Mouse (Mus musculus): Measurements from ENCODE around the gene Def8.
"Not testable (repeated sequence)": the region's sequence is repeated elsewhere in the genome, so short reads cannot be mapped to it uniquely, and the experiment has no call there.

Gene Def8

DNA sequence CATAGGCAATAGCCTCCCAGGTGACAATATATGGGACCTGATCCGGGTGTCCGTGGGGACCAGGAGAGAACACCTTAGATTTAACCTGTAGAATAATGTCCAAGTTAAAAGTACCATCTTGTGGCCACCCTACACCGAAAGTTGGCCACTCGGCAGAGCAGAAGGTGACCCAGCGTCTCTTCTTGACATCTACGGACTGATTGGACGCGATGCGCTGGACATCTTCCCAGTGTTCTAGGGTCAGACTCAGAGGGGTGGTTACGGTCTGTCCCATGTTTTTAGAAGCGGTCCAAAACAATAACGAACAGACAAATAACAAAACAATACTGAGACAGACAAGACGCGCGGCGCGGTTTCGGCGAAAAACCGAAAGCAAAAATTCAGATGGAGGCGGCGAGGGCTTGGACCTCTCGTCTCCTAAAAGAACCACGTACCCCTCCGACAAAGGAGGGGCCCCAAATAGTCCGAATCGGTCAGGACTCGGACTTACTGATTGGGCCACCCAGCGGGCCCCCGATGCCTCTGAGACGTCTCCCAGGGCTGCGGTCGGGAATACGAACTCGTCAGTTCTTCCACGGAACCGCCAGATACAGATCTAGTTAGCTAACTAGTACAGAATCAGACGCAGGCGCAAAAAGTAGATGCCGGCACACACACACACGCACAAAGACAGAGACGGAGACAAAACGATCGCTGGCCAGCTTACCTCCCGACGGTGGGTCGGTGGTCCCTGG lies 10.1 kb downstream of the Def8 start:
- DNase-seq (ENCODE audit: low spot score in 2 of 2) = not testable (repeated sequence)

DNA sequence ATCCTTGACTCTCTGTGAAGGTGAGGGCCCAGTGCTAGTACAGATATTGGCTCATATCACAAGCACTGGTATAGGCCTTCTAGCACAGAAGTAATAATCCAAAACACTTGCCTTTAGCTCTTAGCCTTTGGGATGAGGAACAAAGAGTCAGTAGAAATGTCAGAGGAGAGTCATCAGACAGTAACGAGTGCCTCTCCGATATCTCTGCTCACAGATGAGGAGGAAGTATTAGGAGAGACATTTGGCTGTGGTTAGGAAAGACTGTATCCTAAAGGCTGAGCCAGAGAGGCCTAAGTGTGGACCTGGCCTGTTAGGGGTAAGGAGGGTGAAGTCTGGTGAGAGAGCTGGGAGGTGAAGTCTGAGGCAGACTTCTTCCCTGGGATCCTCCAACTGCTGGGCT lies 18.5 kb downstream of the Def8 start:
- no peak for DNase-seq (ENCODE audit: low spot score in 2 of 2)

- no peak for DNase-seq (ENCODE audit: low spot score in 2 of 2)
These were observed 19.0 kb downstream of the Def8 start for GRCm38 (mm10) chr8:123442351-123442750.

DNA sequence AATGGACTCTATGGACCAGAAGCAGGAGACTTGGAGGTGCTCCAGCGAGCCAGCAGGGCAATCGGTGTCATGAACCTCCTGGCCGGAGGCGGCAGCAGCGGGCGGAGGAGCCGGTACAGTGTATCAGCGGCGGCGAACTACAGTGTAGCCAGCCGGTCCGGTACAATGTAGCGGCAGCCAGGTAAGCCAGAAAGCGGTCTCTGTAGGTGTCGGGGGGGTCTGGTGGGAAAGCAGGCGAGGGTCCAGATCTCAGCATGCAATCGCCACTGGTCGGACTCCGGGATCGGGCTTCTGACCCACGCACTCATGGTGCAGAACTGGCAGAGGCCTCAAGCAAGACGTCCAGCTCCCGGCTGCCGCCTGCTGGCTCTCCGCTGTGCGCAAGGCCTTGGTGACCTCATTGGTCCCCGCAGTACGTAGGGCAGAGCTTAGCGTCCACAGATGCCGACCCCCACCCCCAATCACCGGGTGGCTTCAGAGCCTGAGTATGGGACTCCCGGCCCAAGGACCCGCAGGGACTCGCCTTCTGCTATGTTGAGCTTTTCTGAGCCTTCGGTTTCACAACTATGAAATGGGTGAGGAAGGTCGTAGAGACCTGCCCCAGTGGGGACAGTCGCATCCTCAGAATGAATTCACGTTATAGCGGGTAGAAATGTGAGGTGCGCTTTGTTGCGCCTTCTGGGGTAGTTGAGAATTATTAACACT lies 19.7 kb downstream of the Def8 start:
- DNase-seq (ENCODE audit: low spot score in 2 of 2) = peak; percentile 86 to 99

- DNase-seq (ENCODE audit: low spot score in 2 of 2) = no peak
These were observed 20.2 kb downstream of the Def8 start for GRCm38 (mm10) chr8:123443576-123443921.

- no peak for DNase-seq (ENCODE audit: low spot score in 2 of 2)
These were observed 20.8 kb downstream of the Def8 start for GRCm38 (mm10) chr8:123444131-123444530.

GRCm38 (mm10) chr8:123445981-123446380 lies 22.7 kb downstream of the Def8 start:
- DNase-seq (ENCODE audit: low spot score in 2 of 2) = no peak

DNA sequence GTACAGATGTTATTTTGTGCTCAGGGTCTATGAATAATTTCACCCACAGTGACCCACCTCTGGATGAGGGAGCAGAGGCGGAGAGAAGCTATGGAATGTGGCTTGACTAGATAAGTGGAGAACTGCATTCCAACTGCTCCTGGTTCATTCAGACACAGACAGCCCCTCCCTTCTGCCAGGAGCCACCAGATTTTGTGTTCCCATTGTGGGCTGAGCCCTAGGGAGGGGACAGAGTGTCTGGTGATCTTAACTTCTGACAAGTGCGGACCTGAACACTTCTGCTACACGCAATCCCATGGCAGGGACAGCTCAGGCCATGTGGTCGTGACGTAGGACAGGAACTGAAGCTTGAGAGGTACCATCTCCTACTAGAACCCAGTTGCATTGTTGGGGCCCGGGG lies 23.5 kb downstream of the Def8 start:
- peak in 1 of 2 experiments; percentile 10 for DNase-seq (ENCODE audit: low spot score in 2 of 2)

DNA sequence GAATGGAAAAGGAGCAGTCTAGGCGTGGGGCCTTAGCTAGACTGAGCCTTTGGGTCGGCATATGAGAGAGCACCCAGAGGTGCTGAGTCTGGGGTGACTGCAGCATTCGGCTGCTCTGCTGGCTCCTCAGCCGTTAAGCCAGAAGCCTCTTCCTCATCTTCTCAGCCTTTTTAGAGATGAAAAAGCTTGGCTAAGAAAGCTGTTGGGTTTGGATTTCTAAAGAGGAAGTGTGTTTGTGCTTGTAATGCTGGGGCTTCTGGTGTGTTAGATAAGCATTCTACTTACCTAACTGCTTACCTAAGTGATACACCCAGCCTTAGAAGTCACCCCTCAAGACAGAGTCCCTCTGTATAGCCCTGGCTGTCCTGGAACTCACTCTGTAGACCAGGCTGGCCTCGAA lies 27.5 kb downstream of the Def8 start:
- DNase-seq (ENCODE audit: low spot score in 2 of 2) = no peak

DNA sequence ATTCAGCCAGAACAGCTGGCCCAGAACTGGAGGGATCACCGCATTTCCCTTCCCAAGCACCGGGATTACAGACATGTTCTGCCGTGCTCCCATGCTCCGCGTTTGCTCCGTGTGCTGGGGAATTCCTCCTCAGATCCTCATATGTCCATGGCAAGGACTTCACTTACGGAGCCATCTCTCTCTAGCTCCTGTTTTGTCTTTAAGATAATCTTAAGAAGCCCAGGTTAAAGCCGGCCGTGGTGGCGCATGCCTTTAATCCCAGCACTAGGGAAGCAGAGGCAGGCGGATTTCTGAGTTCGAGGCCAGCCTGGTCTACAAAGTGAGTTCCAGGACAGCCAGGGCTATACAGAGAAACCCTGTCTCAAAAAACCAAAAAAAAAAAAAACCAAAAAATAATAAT lies 28.4 kb downstream of the Def8 start:
- not testable (repeated sequence) for DNase-seq (ENCODE audit: low spot score in 2 of 2)

DNA sequence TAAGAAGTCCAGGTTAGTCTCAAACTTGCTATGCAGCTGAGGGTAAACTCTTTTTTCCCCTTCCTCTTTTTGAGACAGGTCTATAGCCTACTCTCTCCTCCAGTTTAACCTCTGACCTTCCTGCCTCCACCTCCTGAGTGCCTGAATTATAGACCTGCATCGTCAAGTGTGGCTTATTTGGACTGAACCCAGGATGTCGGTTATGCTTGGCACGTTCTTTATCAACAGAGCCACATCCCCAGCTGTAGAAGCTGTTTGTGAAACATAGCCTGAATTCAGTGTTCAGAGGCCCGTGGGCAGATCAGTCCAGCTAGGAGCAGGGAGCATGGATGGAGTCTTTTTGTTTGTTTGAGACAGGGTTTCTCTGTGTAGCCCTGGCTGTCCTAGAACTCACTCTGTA lies 28.8 kb downstream of the Def8 start:
- no peak for DNase-seq (ENCODE audit: low spot score in 2 of 2)

- DNase-seq (ENCODE audit: low spot score in 2 of 2) = no peak
These were observed 30.0 kb downstream of the Def8 start for GRCm38 (mm10) chr8:123453291-123453690.

GRCm38 (mm10) chr8:123453951-123454350 lies 30.6 kb downstream of the Def8 start:
- no peak for DNase-seq (ENCODE audit: low spot score in 2 of 2)

DNA sequence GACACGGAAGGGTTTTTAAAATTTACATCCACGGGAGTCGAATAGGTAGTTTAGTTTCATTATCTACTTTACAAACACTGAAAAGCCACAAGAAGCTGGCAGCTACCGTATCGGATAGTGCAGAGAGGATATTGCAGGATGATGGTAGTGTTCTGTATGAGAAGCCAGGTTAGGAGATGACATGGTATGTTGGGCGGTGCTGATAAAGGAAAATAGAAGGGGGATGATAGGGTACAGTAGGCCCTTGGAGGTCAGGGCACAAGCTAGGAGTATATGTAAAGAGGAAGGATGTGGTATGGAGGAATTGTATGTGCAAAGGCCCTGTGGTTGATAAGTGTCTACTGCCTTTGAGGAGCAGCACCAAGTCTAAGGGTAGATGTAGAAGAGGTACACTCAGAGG lies 31.2 kb downstream of the Def8 start:
- no peak for DNase-seq (ENCODE audit: low spot score in 2 of 2)

GRCm38 (mm10) chr8:123463651-123464050 lies 40.3 kb downstream of the Def8 start:
- no peak for DNase-seq (ENCODE audit: low spot score in 2 of 2)

GRCm38 (mm10) chr8:123467476-123467875 lies 44.1 kb downstream of the Def8 start:
- DNase-seq (ENCODE audit: low spot score in 2 of 2) = no peak

DNA sequence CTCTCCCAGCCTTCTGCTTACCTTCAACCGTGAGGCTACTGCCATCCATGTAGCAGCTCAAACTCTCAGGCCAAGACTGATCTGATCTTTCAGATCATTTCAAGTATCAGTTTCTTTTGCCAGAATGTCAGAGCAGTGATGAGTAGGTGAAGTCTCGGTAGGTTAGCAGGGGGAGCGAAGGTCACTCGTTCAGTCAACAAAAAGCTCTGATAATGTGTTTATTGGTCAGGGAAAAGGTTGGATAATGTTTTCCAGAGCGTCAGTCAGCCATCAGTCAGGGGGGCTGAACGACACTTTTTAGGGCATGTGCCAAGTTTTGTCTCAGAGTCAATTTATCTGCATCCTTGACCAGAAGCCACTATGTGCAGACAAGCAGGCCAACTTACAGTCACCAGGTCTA lies 49.7 kb downstream of the Def8 start:
- DNase-seq (ENCODE audit: low spot score in 2 of 2) = not testable (repeated sequence)

DNA sequence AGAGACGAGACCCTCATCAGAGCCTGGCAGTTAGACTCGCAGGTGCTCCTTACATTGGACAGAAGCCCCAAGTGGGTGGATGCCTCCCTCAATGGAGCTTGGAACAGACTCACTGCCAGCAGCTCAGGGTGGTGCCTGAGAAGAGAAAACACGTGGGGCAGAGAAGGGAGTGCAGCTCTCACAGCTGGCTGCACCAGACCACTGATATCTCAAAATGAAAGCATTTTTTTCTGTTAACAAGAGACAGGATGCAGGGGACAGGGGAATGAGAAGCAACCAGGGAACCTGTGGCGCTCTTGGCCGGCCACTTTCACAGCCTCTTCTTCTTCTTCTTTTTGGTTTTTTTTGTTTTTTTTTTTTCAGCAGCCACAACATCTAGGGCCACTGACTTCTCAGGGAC lies 51.2 kb downstream of the Def8 start:
- not testable (repeated sequence) for DNase-seq (ENCODE audit: low spot score in 2 of 2)

DNA sequence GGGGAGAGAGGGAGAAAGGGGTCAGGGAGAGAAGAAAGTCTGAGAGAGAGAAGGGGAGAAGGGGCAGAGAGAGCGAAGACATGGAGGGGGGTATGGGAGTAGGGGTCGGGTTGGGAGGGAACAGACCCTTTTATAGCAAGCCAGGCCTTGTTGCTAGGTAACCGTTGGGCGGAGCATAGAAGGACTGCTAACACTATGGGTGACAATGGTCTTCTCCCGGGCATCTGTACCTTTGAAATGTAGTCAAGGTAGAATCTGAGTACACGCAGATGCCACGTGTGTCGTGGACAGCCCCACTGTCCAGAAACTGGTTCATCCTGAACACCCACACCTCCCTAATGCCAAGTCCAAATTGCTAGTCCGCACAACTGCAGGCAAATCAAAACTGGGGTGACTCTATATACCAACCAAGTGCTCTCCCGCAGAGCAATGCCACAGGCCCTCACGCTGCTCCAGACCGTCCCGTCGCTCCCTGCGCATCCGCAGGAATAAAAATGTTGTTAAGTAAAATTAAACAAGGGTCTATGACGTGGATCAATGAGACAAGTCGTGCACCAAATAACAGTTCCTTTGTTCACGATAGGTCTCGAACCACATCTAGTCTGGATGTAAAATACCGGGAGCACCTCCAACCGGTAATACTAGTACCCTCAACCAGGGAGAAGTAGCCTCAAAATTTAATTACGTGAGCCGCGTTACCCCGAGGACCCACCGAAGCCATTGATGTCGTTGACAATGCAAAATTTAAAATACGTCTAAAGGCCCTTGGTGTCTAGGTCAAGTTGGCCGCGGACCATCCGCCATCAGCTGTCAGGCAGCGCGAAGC lies 53.8 kb downstream of the Def8 start:
- DNase-seq (ENCODE audit: low spot score in 2 of 2) = peak in 1 of 2 experiments; percentile 16

DNA sequence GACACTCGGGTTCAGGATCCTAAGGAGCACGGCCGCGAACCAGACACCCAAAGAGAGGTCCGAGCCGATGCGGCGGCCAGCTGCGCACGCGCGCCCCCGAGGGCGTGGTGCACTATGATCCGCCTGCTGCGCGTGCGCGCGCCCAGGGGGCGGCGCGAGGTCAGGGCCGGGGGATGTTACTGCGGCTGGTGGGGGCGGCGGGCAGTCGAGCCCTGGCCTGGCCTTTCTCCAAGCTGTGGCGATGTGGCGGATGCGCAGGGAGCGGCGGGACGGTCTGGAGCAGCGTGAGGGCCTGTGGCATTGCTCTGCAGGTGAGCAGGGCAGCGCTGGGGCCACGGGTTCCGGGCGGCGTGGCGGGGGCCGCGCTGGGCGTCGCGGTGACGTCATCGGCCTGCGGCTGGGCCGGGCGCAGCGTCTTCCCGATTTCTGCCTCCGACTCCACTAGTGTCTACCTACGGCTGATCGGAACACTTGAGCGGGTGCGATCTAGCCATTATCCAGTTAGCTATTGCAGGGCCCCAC lies 54.5 kb downstream of the Def8 start, which contains the start of gene Afg3l1:
Gene Afg3l1, plus strand, starts transcription at position 167 of the 522 bp plus-strand sequence.
- peak; percentile 87 to 90 for DNase-seq (ENCODE audit: low spot score in 2 of 2)

- DNase-seq (ENCODE audit: low spot score in 2 of 2) = peak in 1 of 2 experiments; percentile 10
These were observed 55.3 kb downstream of the Def8 start for GRCm38 (mm10) chr8:123478456-123479218.
